Mouse (Mus musculus): ENCODE data around the gene Etnk1. TPM values are rescaled to one million over a fixed set of nuclear protein-coding genes. Genes with fewer than 3 reads are reported as not detected.
"Not testable (repeated sequence)": the region's sequence is repeated elsewhere in the genome, so short reads cannot be mapped to it uniquely, and the experiment has no call there.

Etnk1 gene
- total and polyA plus RNA-seq, 3 experiments: 13.5 to 27.6 (median 27.0) TPM

- no peak for DNase-seq
- intact Hi-C loops (cut with DNase I): no loop called here
- WGBS: 79% methylated on average over 9 of the region's 9 CpGs
- Histone ChIP-seq H3K27ac (no peak overlapping the region), H3K27me3 (ENCODE audit: control insufficient read depth, insufficient read depth, low read length) (no peaks in the 10 kb centered on the region; the same call in 1 of the 2 replicates), H3K79me2 (replicated peaks; ENCODE audit: control insufficient read depth, insufficient read depth, low read length) (no peaks in the 10 kb centered on the region), H3K4me1 (ENCODE audit: control insufficient read depth, insufficient read depth, low read length) (no peaks in the 10 kb centered on the region), H3K9ac (ENCODE audit: low read depth, low read length) (no peak overlapping the region), H3K4me3 (no peak overlapping the region), H3K36me3 (ENCODE audit: control insufficient read depth, insufficient read depth, low read length) (no peaks in the 10 kb centered on the region)
- TF ChIP-seq CTCF (IDR thresholded peaks at IDR 0.05) (no peak), POLR2A (IDR thresholded peaks at IDR 0.05; ENCODE audit: insufficient read depth, low read depth, low read length) (no peak), EP300 (IDR thresholded peaks at IDR 0.05; ENCODE audit: insufficient read depth, low read depth, low read length) (no peak)
Observed at GRCm38 (mm10) chr6:143140884-143141283, 26.1 kb upstream of the Etnk1 start.

DNA sequence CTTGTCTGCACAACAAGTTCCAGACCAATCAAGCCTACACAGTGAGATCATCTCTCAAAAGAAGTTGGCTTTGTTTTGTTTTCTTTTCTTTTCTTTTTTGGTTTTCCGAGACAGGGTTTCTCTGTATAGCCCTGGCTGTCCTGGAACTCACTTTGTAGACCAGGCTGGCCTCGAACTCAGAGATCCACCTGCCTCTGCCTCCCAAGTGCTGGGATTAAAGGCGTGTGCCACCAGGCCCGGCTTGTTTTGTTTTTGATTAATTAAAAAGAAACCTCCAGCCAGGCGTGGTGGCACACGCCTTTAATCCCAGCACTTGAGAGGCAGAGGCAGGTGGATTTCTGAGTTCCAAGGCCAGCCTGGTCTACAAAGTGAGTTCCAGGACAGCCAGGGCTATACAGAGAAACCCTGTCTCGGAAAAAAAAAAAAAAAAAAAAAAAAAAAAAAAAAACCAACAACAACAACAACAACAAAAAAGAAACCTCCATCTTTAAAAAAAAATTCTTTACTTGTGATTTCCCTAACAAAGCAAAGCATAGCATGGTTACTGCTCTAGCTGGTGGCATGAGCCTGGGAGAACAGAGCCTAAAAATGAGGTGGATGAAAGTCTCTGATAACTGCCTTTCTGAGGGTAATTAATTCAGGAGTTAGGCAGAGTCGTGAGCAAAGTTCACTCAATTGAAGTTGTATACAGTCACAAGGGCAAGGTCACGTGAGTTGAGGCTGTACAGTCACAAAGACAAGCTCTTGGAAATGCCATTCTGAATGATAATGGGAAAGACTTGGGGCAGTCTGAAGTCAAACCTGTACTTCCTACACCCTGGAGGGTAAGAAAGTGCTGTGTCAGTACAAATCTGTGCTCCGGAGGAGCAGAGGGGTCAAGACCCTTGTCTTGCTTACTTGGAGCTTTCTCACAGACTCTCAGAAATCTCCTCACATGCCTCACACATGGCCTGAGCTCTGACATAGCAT is 25.1 kb upstream of the Etnk1 start:
- intact Hi-C loops (cut with DNase I); H3K4me3 ChIP-seq; H3K36me3 ChIP-seq (ENCODE audit: control insufficient read depth, insufficient read depth, low read length); H3K4me1 ChIP-seq (ENCODE audit: control insufficient read depth, insufficient read depth, low read length); H3K27ac ChIP-seq; DNase-seq; H3K9ac ChIP-seq (ENCODE audit: low read depth, low read length); H3K27me3 ChIP-seq (ENCODE audit: control insufficient read depth, insufficient read depth, low read length); H3K79me2 ChIP-seq (replicated peaks; ENCODE audit: control insufficient read depth, insufficient read depth, low read length): not testable (repeated sequence)
- WGBS: 86% methylated on average over 10 of the region's 10 CpGs

DNA sequence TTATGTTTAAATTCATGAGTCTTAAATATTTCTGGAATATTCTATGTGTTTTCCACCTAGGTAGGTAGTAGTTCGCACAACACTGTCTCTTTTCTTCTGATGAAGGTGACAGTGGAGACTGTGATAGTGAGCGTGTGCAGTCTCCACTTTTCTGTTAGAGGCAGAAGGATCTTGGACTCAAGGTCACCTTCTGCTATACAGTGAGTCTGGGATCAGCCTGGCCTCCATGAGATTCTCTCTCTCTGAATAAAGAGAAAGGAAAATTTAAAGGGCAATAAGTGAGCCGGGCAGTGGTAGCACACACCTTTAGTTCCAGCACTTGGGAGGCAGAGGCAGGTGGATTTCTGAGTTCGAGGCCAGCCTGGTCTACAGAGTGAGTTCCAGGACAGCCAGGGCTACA is 24.2 kb upstream of the Etnk1 start:
- intact Hi-C loops (cut with DNase I): no loop called here
- no peak overlapping the region for H3K27ac ChIP-seq
- TF ChIP-seq POLR2A (IDR thresholded peaks at IDR 0.05; ENCODE audit: insufficient read depth, low read depth, low read length) (no peak), CTCF (IDR thresholded peaks at IDR 0.05) (no peak), EP300 (IDR thresholded peaks at IDR 0.05; ENCODE audit: insufficient read depth, low read depth, low read length) (no peak)
- 91% methylated on average over 4 of the region's 4 CpGs for WGBS
- no peaks in the 10 kb centered on the region for H3K4me1 ChIP-seq (ENCODE audit: control insufficient read depth, insufficient read depth, low read length)
- no peaks in the 10 kb centered on the region for H3K79me2 ChIP-seq (replicated peaks; ENCODE audit: control insufficient read depth, insufficient read depth, low read length)
- H3K4me3 ChIP-seq: no peak overlapping the region
- H3K27me3 ChIP-seq (ENCODE audit: control insufficient read depth, insufficient read depth, low read length): no peaks in the 10 kb centered on the region; the same call in 1 of the 2 replicates
- H3K9ac ChIP-seq (ENCODE audit: low read depth, low read length): no peak overlapping the region
- no peaks in the 10 kb centered on the region for H3K36me3 ChIP-seq (ENCODE audit: control insufficient read depth, insufficient read depth, low read length)
- DNase-seq: no peak

DNA sequence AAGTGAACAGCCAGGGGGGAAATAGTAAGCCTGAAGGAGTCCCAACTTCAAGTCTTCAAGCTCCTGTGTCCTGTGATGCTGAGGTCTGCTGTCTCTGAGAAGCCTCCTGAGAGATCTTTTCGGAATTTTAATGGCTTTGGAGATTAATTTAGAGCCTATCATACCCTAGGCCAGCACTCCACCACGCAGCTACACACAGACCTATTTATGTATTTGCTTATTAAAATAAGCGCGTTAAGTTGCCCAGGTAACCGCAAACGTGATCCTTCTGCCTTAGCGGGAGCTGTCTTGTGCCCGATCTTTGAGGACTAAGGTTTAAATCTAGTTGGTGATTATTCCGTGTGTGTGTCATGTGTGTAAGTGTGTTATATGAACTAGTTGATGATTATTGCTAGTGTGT is 23.7 kb upstream of the Etnk1 start:
- Histone ChIP-seq H3K27me3 (ENCODE audit: control insufficient read depth, insufficient read depth, low read length) (no peaks in the 10 kb centered on the region; the same call in 1 of the 2 replicates), H3K27ac (no peak overlapping the region), H3K4me1 (ENCODE audit: control insufficient read depth, insufficient read depth, low read length) (no peaks in the 10 kb centered on the region), H3K4me3 (no peak overlapping the region), H3K36me3 (ENCODE audit: control insufficient read depth, insufficient read depth, low read length) (no peaks in the 10 kb centered on the region), H3K9ac (ENCODE audit: low read depth, low read length) (no peak overlapping the region), H3K79me2 (replicated peaks; ENCODE audit: control insufficient read depth, insufficient read depth, low read length) (no peaks in the 10 kb centered on the region)
- WGBS: 88% methylated on average over 9 of the region's 9 CpGs
- TF ChIP-seq CTCF (IDR thresholded peaks at IDR 0.05) (no peak), POLR2A (IDR thresholded peaks at IDR 0.05; ENCODE audit: insufficient read depth, low read depth, low read length) (no peak)
- DNase-seq: no peak
- intact Hi-C loops (cut with DNase I): no loop called here

- WGBS: 26% methylated on average over 19 of the region's 19 CpGs
- intact Hi-C loops (cut with DNase I): no loop called here
- Histone ChIP-seq H3K27ac (no peak overlapping the region), H3K27me3 (ENCODE audit: control insufficient read depth, insufficient read depth, low read length) (no peaks in the 10 kb centered on the region; the same call in 1 of the 2 replicates), H3K4me1 (ENCODE audit: control insufficient read depth, insufficient read depth, low read length) (no peaks in the 10 kb centered on the region), H3K9ac (ENCODE audit: low read depth, low read length) (no peak overlapping the region), H3K36me3 (ENCODE audit: control insufficient read depth, insufficient read depth, low read length) (no peaks in the 10 kb centered on the region), H3K79me2 (replicated peaks; ENCODE audit: control insufficient read depth, insufficient read depth, low read length) (no peaks in the 10 kb centered on the region), H3K4me3 (no peak overlapping the region)
- TF ChIP-seq CTCF (IDR thresholded peaks at IDR 0.05) (no peak), POLR2A (IDR thresholded peaks at IDR 0.05; ENCODE audit: insufficient read depth, low read depth, low read length) (no peak), EP300 (IDR thresholded peaks at IDR 0.05; ENCODE audit: insufficient read depth, low read depth, low read length) (no peak)
- no peak for DNase-seq
Observed at GRCm38 (mm10) chr6:143143775-143144273, 23.2 kb upstream of the Etnk1 start.

DNA sequence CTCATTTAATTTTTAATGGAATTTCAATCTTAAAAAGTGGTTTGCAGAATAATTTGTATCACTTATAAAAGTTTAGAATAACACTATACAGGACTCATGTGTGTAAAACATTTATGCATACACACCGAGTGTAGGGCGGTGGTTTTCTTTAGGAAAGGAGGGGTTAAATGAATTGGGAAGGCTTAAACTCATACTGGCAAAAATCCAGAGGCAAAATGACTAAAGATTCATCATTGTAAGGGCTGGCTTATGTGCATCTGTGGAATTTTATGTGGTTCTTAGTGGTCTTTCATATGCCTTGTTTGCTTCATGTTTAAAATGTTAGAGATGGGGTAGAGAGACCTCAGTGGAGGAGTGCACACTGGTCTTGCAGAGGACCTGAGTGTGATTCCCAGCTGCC is 22.5 kb upstream of the Etnk1 start:
- DNase-seq: no peak
- H3K9ac ChIP-seq (ENCODE audit: low read depth, low read length): no peak overlapping the region
- H3K27me3 ChIP-seq (ENCODE audit: control insufficient read depth, insufficient read depth, low read length): no peaks in the 10 kb centered on the region; the same call in 1 of the 2 replicates
- H3K27ac ChIP-seq: no peak overlapping the region
- TF ChIP-seq EP300 (IDR thresholded peaks at IDR 0.05; ENCODE audit: insufficient read depth, low read depth, low read length) (no peak), POLR2A (IDR thresholded peaks at IDR 0.05; ENCODE audit: insufficient read depth, low read depth, low read length) (no peak), CTCF (IDR thresholded peaks at IDR 0.05) (no peak)
- WGBS: 95% methylated on average over 2 of the region's 2 CpGs
- H3K36me3 ChIP-seq (ENCODE audit: control insufficient read depth, insufficient read depth, low read length): no peaks in the 10 kb centered on the region
- H3K4me3 ChIP-seq: no peak overlapping the region
- no peaks in the 10 kb centered on the region for H3K4me1 ChIP-seq (ENCODE audit: control insufficient read depth, insufficient read depth, low read length)
- intact Hi-C loops (cut with DNase I): no loop called here
- H3K79me2 ChIP-seq (replicated peaks; ENCODE audit: control insufficient read depth, insufficient read depth, low read length): no peaks in the 10 kb centered on the region
